Mouse (Mus musculus) adrenal gland, postnatal 4 days (tissue): ENCODE data around the gene Psmg4. TPM values are rescaled to one million over a fixed set of nuclear protein-coding genes. Genes with fewer than 3 reads are reported as not detected.

ENCODE experiments used
- DNase-seq, 2 experiments: peaks; one replicate each; pipeline ENCODE4 v3.0.0; 2021 to 2022; ENCODE audit warnings: low spot score in 2 of 2, mixed read lengths in 2 of 2
- total RNA-seq, 2 experiments: library from RNA; stranded (reverse); gene quantifications; 2 replicates each; pipeline ENCODE4 v1.2.3; 2021

Psmg4 gene
- total RNA-seq, 2 experiments from 2014 or later: 45.2 to 50.0 TPM

GRCm38 (mm10) chr13:34146916-34147315, 15.8 kb upstream of the Psmg4 start:
- DNase-seq: no peak

GRCm38 (mm10) chr13:34148181-34148580, 14.6 kb upstream of the Psmg4 start:
- DNase-seq: no peak

GRCm38 (mm10) chr13:34148767-34149392, 13.9 kb upstream of the Psmg4 start:
- no peak for DNase-seq

DNA sequence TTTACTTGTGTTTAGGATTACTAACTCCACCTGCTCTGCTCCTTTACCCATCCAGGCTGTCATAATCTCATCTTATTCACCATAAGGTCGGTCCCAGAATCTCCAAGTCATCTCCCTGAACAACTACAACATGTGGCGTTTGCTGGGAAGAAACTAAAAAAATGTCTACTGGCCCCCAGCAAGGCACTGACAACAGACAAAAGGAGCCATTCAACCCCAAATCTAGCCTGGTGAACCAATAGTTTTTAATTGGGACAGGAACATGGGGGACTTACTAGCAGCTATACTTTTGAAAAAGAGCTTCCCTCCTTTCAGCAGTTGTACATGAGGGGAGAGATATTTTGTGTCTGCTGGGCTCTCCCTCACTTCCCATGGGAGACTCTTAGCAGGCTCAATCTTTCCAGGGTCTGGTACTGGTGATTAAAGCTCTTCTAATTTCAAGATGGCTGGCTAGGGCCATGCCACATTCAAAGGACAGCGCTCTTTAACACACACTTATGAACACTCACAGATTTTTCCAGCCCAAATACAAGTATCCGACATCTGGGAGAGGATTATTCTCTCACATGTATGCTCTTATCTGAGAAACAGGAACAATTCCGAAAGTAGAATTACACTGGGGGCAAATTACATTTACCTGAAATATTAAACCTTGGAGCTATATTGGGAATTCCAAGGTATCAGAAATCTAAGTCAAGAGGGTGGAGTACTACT, 13.1 kb upstream of the Psmg4 start:
- no peak for DNase-seq

DNA sequence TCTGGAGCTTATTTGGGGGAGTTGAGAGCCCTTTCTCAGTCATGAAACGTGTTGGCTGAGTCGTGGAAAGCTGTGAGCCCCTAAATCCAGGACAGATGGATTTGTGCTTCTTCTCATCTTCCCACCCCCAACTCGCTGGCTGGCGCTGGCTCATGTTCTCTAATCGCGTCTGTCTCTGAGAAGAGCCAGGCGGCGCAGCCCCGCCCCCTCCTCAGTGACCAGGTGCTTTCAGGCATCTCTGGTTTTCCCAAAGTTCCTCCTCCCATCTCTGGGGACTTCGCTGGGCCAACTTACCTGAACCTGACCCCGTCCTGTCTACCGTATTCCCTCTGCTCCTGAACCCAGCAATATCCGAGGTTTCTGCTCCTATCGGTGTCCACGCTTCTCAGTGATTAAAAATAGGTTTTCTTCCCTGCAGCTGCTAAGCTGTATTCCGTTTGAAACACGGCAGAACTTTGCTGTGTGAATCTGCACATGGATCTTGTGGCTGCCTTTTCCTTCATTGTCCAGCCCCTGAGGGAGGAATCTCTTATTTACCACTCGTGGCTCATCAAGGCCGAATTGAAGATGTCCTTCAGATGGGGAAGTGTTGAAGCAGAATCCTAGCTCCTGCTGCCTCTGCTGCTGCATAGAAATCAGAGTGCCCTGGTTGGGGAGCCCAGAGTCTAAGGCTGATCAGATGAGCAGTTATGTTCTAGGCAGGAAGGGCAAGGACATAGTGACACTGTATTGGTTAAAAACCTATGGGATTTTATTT, 12.3 kb upstream of the Psmg4 start:
- no peak for DNase-seq

- no peak for DNase-seq
These were observed 11.3 kb upstream of the Psmg4 start for GRCm38 (mm10) chr13:34151425-34151824.

DNA sequence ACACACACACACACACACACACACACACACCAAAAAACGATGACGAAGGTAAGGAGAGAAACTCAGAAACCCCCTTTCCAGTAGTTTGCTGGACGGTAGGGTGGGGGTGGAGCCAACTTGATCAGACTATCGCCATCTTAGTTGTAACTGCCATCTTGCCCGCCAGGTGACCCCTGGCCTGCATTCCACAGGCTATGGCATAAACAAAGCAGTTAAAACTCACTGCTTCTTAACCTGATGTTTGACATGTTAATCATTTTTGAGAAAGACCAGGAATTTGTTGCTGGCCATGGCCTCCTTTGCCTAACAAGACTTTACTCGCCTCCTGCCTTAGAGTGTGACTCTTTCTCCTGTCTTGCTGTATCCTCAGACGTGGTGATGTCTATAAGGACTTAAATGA, 10.1 kb upstream of the Psmg4 start:
- DNase-seq: no peak

- DNase-seq: no peak
These were observed 9.3 kb upstream of the Psmg4 start for GRCm38 (mm10) chr13:34153254-34154011.

DNA sequence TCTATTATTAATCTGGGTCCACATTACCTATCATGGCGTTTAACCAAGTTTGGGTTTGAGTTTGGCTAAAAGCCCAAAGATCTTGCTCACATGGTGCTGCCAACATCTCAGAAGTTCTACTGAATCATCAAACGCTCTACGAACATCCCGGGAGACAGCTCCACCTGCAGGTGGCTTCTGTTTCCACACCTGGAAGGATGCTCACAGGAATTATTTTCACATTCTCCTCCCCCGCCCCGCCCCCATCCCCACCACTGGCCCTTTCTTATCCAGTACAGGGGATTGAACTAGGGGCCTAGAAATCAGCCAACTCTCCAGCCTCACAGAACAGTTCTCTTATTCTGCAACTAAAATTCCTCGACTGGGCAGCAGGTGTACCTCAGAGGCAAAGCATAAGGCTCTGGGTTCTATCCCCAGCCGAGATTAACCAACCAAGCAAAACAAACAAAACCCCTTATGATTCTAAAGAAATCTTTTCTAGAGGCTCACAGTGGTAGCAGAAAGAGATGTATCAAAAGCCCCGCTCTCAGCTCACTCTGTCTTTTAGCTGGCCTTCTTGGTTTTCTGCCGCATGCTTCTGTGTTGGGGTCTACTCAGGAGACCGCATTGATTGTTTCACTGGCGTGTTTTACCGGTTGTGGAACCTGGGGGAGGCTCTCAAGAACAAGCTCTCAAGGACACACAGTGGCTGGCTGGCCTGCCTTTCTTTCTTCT, 8.4 kb upstream of the Psmg4 start:
- DNase-seq: peak in 1 of 2 experiments; percentile 49

DNA sequence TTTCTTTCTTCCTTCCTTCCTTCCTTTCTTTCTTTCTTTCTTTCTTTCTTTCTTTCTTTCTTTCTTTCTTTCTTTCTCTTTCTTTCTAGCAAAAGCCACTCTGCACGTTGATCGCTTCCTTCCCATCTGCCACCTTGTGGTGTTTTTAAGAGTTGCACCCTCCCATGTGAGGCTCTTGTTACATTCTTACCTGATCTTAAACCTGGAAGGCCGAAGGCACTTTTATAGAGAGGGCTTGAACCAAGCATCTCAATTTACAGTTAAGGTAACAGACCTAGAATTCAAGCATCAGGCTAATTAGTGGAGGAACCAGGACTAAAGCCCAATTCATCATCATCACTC, 7.9 kb upstream of the Psmg4 start:
- DNase-seq: no peak

DNA sequence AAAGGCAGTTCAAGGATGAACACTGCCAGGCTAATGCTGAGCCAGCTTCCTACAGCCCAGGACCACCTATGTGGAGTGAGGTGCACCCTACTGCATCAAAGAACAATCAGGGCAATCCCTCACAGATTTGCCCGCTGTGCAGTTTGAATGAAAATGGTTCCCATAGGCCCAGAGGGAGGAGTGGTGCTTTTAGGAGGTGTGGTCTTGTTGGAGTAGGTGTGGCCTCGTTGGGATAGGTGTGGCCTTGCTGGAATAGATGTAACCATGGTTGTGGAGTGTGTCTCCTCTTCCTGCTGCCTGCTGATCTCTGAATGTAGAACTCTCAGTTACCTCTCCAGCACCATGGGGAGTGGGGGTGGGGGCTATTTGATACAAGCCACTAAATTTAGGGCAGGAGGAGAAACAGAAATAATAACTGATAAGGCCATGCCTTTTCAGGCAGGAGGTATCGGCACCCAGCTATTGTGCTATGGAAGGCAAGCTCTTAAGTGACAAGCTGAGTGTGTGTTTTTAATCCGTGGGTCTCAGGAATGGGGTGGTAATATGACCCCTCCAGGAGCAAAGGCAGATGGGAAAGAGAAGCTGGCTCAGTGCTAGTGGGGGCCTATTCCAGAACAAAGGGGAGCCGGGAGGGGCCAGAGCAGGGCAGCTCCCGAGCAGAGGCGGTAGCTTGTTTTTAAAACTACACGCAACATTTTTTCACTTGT, 6.5 kb upstream of the Psmg4 start:
- DNase-seq: no peak

DNA sequence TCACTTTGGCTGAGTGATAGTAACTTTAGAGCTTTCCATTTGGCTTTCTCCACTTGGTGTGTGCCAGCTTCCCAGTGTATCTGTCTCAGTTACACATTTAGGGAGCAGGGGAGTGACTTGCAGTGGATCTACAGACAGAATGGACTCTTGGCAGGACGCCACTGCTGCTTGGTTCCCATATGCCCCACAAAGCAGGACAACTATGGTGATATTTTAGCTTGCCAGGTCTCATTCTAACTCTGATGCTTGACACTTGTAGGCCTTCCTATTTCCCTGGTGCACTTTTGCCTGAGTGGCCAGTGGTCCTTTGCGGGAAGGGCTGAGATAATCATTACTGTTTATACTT, 6.0 kb upstream of the Psmg4 start:
- DNase-seq: no peak

GRCm38 (mm10) chr13:34157596-34158157, 5.1 kb upstream of the Psmg4 start:
- DNase-seq: no peak

DNA sequence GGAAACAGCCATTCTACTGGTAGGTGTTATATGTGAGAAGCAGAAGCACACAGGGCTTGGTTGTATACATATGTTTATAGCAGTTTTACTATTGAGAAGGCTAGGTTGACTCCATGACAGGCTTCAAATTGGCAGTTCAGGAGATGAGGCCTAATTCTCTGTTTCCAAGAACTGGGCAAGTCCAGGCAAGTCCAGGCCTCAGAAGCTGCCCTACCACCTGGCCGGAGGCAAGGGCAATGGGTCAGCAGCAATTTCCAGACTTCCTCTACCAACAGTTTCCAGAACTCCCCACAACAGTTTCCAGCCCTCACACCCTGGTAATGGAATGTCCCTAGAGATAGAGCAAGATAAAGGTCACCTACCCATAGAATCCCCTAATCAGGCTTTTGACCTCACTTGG, 2.8 kb upstream of the Psmg4 start:
- DNase-seq: no peak

- no peak for DNase-seq
These were observed 676 bp downstream of the Psmg4 start for GRCm38 (mm10) chr13:34163304-34163975.

- DNase-seq: no peak
These were observed 11.3 kb downstream of the Psmg4 start for GRCm38 (mm10) chr13:34174025-34174424.

DNA sequence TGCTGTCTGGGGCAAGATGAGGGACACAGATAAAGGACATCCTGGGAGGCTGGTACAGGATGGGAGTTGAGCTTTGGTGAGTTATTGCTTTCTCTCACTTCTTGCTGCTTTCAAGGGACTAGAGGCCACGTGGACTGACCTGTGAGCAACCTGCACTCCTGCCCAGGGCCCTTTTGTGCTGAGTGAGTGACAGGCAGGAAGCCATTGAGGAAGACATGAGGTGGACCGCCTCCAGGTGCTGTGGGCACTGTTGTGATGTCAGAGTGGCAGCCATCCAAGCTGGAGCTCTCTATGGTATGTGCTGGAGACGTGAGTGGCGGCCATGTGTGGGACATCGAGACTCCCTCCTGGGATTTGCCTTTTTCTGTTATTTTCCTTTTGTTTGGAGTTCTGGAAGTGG, 18.9 kb downstream of the Psmg4 start:
- no peak for DNase-seq

GRCm38 (mm10) chr13:34185371-34185770, 22.6 kb downstream of the Psmg4 start:
- DNase-seq: no peak

- peak in 1 of 2 experiments; percentile 21 for DNase-seq
These were observed 24.8 kb downstream of the Psmg4 start for GRCm38 (mm10) chr13:34187571-34187970.
